Mouse (Mus musculus) v-Abl transformed pro-B cells (cell line): ENCODE results near the gene Gm5767.

ENCODE experiments used
- in situ Hi-C, 2 experiments: fragments of 400-800 bp; cut with MboI; formaldehyde crosslinking; loops; one replicate each; pipeline ENCODE4 v1.15.1; 2025; ENCODE audit not compliant: unreplicated experiment in 2 of 2

Gm5767 gene

GRCm38 (mm10) chr16:8668386-8668785 is 12.2 kb upstream of the Gm5767 start:
- in situ Hi-C loops = no loop called here

- in situ Hi-C loops = no loop called here
These were observed 11.1 kb upstream of the Gm5767 start for GRCm38 (mm10) chr16:8669432-8669831.

- in situ Hi-C loops = loop anchor here in 1 of 2 experiments (5.0 kb wide), 1 partner anchor 33 kb away; the partner anchor contains the start of genes Pmm2 and Tmem186
These were observed 10.2 kb upstream of the Gm5767 start for GRCm38 (mm10) chr16:8670041-8671035.

- in situ Hi-C loops = loop anchor here in 1 of 2 experiments (5.0 kb wide), 1 partner anchor 34 kb away; the partner anchor contains the start of genes Pmm2 and Tmem186
These were observed 8.8 kb upstream of the Gm5767 start, which contains the start of gene Carhsp1 for GRCm38 (mm10) chr16:8671551-8672349. Gene Carhsp1 (minus strand): TSS chr16:8672155.

GRCm38 (mm10) chr16:8672350-8672687 is 8.3 kb upstream of the Gm5767 start:
- in situ Hi-C loops = loop anchor here in 1 of 2 experiments (5.0 kb wide), 1 partner anchor 35 kb away; the partner anchor contains the start of genes Pmm2 and Tmem186

GRCm38 (mm10) chr16:8672811-8673210 is 7.8 kb upstream of the Gm5767 start:
- in situ Hi-C loops = loop anchor here in 1 of 2 experiments (5.0 kb wide), 1 partner anchor 36 kb away; the partner anchor contains the start of genes Pmm2 and Tmem186

- in situ Hi-C loops = loop anchor here in 1 of 2 experiments (5.0 kb wide), 1 partner anchor 36 kb away; the partner anchor contains the start of genes Pmm2 and Tmem186
These were observed 7.2 kb upstream of the Gm5767 start for GRCm38 (mm10) chr16:8673343-8673742.

GRCm38 (mm10) chr16:8674165-8674564 is 6.4 kb upstream of the Gm5767 start:
- in situ Hi-C loops = loop anchor here in 1 of 2 experiments (5.0 kb wide), 1 partner anchor 37 kb away; the partner anchor contains the start of genes Pmm2 and Tmem186

GRCm38 (mm10) chr16:8675559-8675958 is 5.0 kb upstream of the Gm5767 start:
- in situ Hi-C loops = loop anchor here (5.0 kb wide), 2 partner anchors 183 to 263 kb away; no protein-coding TSS in a partner anchor

- in situ Hi-C loops = loop anchor here (5.0 kb wide), 2 partner anchors 184 to 264 kb away; no protein-coding TSS in a partner anchor
These were observed 4.3 kb upstream of the Gm5767 start for GRCm38 (mm10) chr16:8676228-8676627.

- in situ Hi-C loops = loop anchor here (5.0 kb wide), 2 partner anchors 184 to 264 kb away; no protein-coding TSS in a partner anchor
These were observed 3.8 kb upstream of the Gm5767 start for GRCm38 (mm10) chr16:8676800-8677199.

- in situ Hi-C loops = loop anchor here (5.0 kb wide), 2 partner anchors 186 to 266 kb away; no protein-coding TSS in a partner anchor
These were observed 2.5 kb upstream of the Gm5767 start for GRCm38 (mm10) chr16:8678035-8678434.

GRCm38 (mm10) chr16:8678676-8679075 is 1.9 kb upstream of the Gm5767 start:
- in situ Hi-C loops = loop anchor here (5.0 kb wide), 2 partner anchors 186 to 266 kb away; no protein-coding TSS in a partner anchor

- in situ Hi-C loops = loop anchor here (5.0 kb wide), 3 partner anchors 187 to 267 kb away; no protein-coding TSS in a partner anchor
These were observed 790 bp upstream of the Gm5767 start for GRCm38 (mm10) chr16:8679780-8680179.

GRCm38 (mm10) chr16:8685087-8685486 is 4.5 kb downstream of the Gm5767 start:
- in situ Hi-C loops = loop anchor here (5.0 kb wide), 2 partner anchors 82 to 182 kb away; no protein-coding TSS in a partner anchor

GRCm38 (mm10) chr16:8686121-8686870 is 5.7 kb downstream of the Gm5767 start:
- in situ Hi-C loops = loop anchor here (5.0 kb wide), 2 partner anchors 81 to 181 kb away; no protein-coding TSS in a partner anchor

- in situ Hi-C loops = loop anchor here (5.0 kb wide), 2 partner anchors 80 to 180 kb away; no protein-coding TSS in a partner anchor
These were observed 6.4 kb downstream of the Gm5767 start for GRCm38 (mm10) chr16:8686871-8687535.

GRCm38 (mm10) chr16:8687559-8688112 is 7.1 kb downstream of the Gm5767 start:
- in situ Hi-C loops = loop anchor here (5.0 kb wide), 2 partner anchors 80 to 180 kb away; no protein-coding TSS in a partner anchor
